Mouse (Mus musculus): ENCODE results near the gene Atp2a3.

DNA sequence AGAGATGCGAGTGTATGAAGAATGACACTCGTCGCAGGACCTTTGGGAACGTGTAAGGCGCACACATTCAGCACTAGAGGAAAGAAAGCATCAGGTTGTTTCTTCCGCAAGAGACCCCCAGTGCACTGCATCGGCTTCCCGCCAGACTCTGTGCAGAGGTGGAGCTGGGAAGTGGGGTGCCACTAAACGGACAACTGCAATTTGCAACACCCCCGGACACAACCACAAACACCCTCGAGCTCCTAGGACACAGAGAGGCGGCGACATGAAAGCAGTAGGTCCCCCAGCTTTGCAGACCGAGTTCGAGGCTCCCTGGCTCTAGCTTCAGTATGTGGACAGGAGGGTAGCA lies 272 bp upstream of the Atp2a3 start:
- TF ChIP-seq POLR2A (IDR thresholded peaks at IDR 0.05; ENCODE audit: borderline replicate concordance, extremely low read depth, insufficient read depth, insufficient read length, poor library complexity, severe bottlenecking) (no peak), CTCF (IDR thresholded peaks at IDR 0.05; ENCODE audit: borderline replicate concordance, extremely low read depth, insufficient read depth, insufficient read length) (no peak)
